Mouse (Mus musculus) ES-Bruce4 (cell line): ENCODE measurements around the gene Cdc42ep2. TPM values are rescaled to one million over a fixed set of nuclear protein-coding genes. Genes with fewer than 3 reads are reported as not detected.
A peak's percentile ranks its signal among the peaks of the same experiment; 100 is the strongest.

Experiments
- H3K27ac ChIP-seq: 2 replicates; pipeline ENCODE4 v1.5.1; 2012; ENCODE audit warnings: low read length, inconsistent platforms; ENCODE audit not compliant: insufficient read depth
- H3K27me3 ChIP-seq: 2 replicates; pipeline ENCODE4 v1.6.1; 2012; ENCODE audit warnings: mild to moderate bottlenecking, low read length, inconsistent platforms; ENCODE audit not compliant: control insufficient read depth, poor library complexity, insufficient read depth, severe bottlenecking
- H3K36me3 ChIP-seq: 2 replicates; pipeline ENCODE4 v1.6.1; 2012; ENCODE audit warnings: inconsistent platforms, mild to moderate bottlenecking, low read length, moderate library complexity; ENCODE audit not compliant: control insufficient read depth, poor library complexity, insufficient read depth, severe bottlenecking
- H3K4me1 ChIP-seq: one replicate; pipeline ENCODE4 v1.8.1; 2011; ENCODE audit warnings: low read length; ENCODE audit not compliant: control insufficient read depth, insufficient read depth
- H3K4me3 ChIP-seq: 2 replicates; pipeline ENCODE4 v1.5.1; 2011; ENCODE audit warnings: low read depth, mild to moderate bottlenecking, low read length
- H3K9ac ChIP-seq: 2 replicates; pipeline ENCODE4 v1.6.1; 2012; ENCODE audit warnings: low read depth, mild to moderate bottlenecking, inconsistent platforms; ENCODE audit not compliant: poor library complexity, severe bottlenecking
- H3K9me3 ChIP-seq: replicated peaks from 2 replicates; pipeline ENCODE4 v1.6.1; 2012; ENCODE audit warnings: mild to moderate bottlenecking, low read length, inconsistent platforms; ENCODE audit not compliant: control insufficient read depth, poor library complexity, insufficient read depth, severe bottlenecking
- CTCF ChIP-seq: IDR thresholded peaks from one replicate; pipeline ENCODE4 v1.8.1; 2011; ENCODE audit warnings: low read depth, low read length
- EP300 ChIP-seq: IDR thresholded peaks from 2 replicates; pipeline ENCODE4 v1.6.1; 2011; ENCODE audit warnings: low read depth, low read length; ENCODE audit not compliant: insufficient read depth
- POLR2A ChIP-seq: IDR thresholded peaks from one replicate; pipeline ENCODE4 v1.8.1; 2011; ENCODE audit warnings: low read length; ENCODE audit not compliant: insufficient read depth
- polyA plus RNA-seq: library from polyadenylated mRNA; stranded (reverse); fragments of >200 nt; gene quantifications from 2 replicates; pipeline ENCODE4 v1.2.4, GENCODE M21; 2011; ENCODE audit warnings: low read depth; ENCODE audit not compliant: missing spikeins, insufficient read depth, insufficient read length

The Cdc42ep2 gene
- 0.93 and 1.5 TPM in 2 replicates for polyA plus RNA-seq

- H3K27ac ChIP-seq, result no peak within 1 kb of the TSS
Observed at GRCm38 (mm10) chr19:5924713-5925093, at the start of gene Cdc42ep2. Gene Cdc42ep2 (minus strand): TSS chr19:5924816.

GRCm38 (mm10) chr19:5967664-5968063 lies 43.0 kb upstream of the Cdc42ep2 start:
- Histone ChIP-seq H3K27me3 (no peaks in the 10 kb centered on the region), H3K27ac (no peak overlapping the region), H3K4me1 (peaks cover 6% of the 10 kb centered on the region), H3K36me3 (no peaks in the 10 kb centered on the region), H3K9me3 (no peaks in the 10 kb centered on the region), H3K9ac (no peak overlapping the region), H3K4me3 (no peak overlapping the region)
- TF ChIP-seq POLR2A, result no peak
- no peak for TF ChIP-seq EP300
- TF ChIP-seq CTCF, result no peak

More at GRCm38 (mm10) chr19:5924713-5925093, at the start of gene Cdc42ep2:
- Histone ChIP-seq H3K9ac (0 out of 2 replicates have a peak within 1 kb of the TSS, but pooled peaks have one; percentile 5), H3K27me3 (no peaks in the 10 kb centered on the region), H3K4me3 (peak within 1 kb of the TSS; percentile 69), H3K4me1 (peaks cover 2% of the 10 kb centered on the region), H3K36me3 (no peaks in the 10 kb centered on the region), H3K9me3 (no peaks in the 10 kb centered on the region)
- TF ChIP-seq EP300 (no peak), POLR2A (no peak), CTCF (no peak)

- no peak overlapping the region for H3K4me3 ChIP-seq
- 0 out of 2 replicates have a peak, but pooled peaks cover under 1% of the 10 kb centered on the region for H3K36me3 ChIP-seq
- H3K4me1 ChIP-seq, result peaks cover 6% of the 10 kb centered on the region
- H3K27ac ChIP-seq, result peak overlapping the region; percentile 17; the same call in 1 of the 2 replicates
- H3K9ac ChIP-seq, result no peak overlapping the region
- no peaks in the 10 kb centered on the region for H3K9me3 ChIP-seq
- H3K27me3 ChIP-seq, result no peaks in the 10 kb centered on the region
- TF ChIP-seq EP300 (no peak), POLR2A (no peak)
Observed at GRCm38 (mm10) chr19:5966786-5967185, 42.2 kb upstream of the Cdc42ep2 start.

- Histone ChIP-seq H3K27ac (no peak overlapping the region), H3K4me3 (no peak overlapping the region), H3K36me3 (peaks cover 8% of the 10 kb centered on the region; the same call in 1 of the 2 replicates), H3K9me3 (no peaks in the 10 kb centered on the region), H3K9ac (no peak overlapping the region), H3K27me3 (no peaks in the 10 kb centered on the region), H3K4me1 (peaks cover 6% of the 10 kb centered on the region)
- TF ChIP-seq POLR2A, result no peak
- no peak for TF ChIP-seq CTCF
- TF ChIP-seq EP300, result no peak
Observed at GRCm38 (mm10) chr19:5965910-5966309, 41.3 kb upstream of the Cdc42ep2 start.

- Histone ChIP-seq H3K27me3 (no peaks in the 10 kb centered on the region), H3K9ac (peak overlapping the region; percentile 67; the same call in 1 of the 2 replicates), H3K27ac (peak overlapping the region; percentile 30; the same call in 1 of the 2 replicates), H3K4me3 (no peak overlapping the region), H3K36me3 (peaks cover 8% of the 10 kb centered on the region; the same call in 1 of the 2 replicates), H3K9me3 (no peaks in the 10 kb centered on the region), H3K4me1 (peaks cover 6% of the 10 kb centered on the region)
- TF ChIP-seq EP300 (no peak), POLR2A (no peak), CTCF (peak; percentile 89)
Observed at GRCm38 (mm10) chr19:5965280-5965679, 40.7 kb upstream of the Cdc42ep2 start.

- peaks cover 8% of the 10 kb centered on the region; the same call in 1 of the 2 replicates for H3K36me3 ChIP-seq
- peak overlapping the region; percentile 67 for H3K9ac ChIP-seq
- H3K4me1 ChIP-seq, result peaks cover 6% of the 10 kb centered on the region
- peak overlapping the region; percentile 30 for H3K27ac ChIP-seq
- H3K27me3 ChIP-seq, result no peaks in the 10 kb centered on the region
- TF ChIP-seq POLR2A, result no peak
- TF ChIP-seq EP300, result no peak
- no peak for TF ChIP-seq CTCF
- H3K4me3 ChIP-seq, result peak overlapping the region; percentile 79
- H3K9me3 ChIP-seq, result no peaks in the 10 kb centered on the region
Observed at GRCm38 (mm10) chr19:5964804-5965203, 40.2 kb upstream of the Cdc42ep2 start.
